ENCODE assay signal across 26 mouse cellular contexts in the genomic region with DNA sequence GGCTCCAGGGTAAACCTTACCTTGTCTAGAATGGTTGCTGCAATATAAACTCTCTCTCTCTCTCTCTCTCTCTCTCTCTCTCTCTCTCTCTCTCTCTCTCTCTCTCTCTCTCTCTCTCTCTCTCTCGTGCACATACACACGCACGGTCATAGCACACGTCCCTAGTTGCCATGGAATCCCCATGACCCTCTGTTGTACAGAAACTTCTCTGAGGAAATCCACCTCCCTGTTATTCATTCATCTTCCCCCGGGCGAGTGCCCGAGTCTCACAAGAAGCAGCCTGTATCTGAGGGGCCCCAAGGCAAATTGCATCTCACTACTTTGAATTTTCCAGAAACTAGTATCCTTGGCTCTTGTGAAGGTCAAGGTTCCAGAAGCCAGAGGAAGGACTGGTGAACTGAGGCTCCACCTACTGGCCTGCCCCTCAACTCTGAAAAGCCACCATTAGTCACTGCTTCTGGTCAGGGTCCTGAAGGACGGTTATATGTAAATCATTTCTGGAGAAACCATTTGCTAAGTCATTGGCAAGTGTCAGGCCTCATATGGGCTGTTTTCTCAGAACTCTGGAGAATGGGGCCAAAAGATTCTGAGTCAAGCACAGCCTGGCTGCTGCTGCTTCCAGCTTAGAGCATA. TPM values are rescaled to one million over a fixed set of nuclear protein-coding genes. Genes with fewer than 3 reads are reported as not detected.
DNase-seq lines count a peak whose midpoint lies in the region; ATAC-seq and TF ChIP-seq lines count a peak whose summit lies in the region.
"Had no signal": no experiment of that assay in that cellular context is flagged by ENCODE, and none has a peak within 500 bp of the region (broad histone marks: within the 10 kb centered on the region; RNA-seq: fewer than 3 reads in every experiment).

No protein-coding gene starts in this region.

- H3K27ac ChIP-seq in ES-Bruce4 (ENCODE audit: insufficient read depth, low read length) = no peak overlapping the region
- H3K27ac ChIP-seq: hindbrain, embryonic 14.5 days; kidney, postnatal 0 days; layer of hippocampus, adult 2 months; limb, embryonic 10.5 days had no signal

- H3K9ac ChIP-seq in ES-Bruce4 (ENCODE audit: low read depth, poor library complexity, severe bottlenecking) = no peak overlapping the region
- H3K9ac ChIP-seq: hindbrain, embryonic 14.5 days had no signal

- peak; percentile 6 for DNase-seq in kidney, adult 11 months
- no peak for DNase-seq in kidney, adult 18-20 months
- DNase-seq in adrenal gland, adult 8-10 months = peak; percentile 89
- no peak for DNase-seq in urinary bladder, postnatal 10 days (ENCODE audit: low spot score)
- DNase-seq in heart, adult 9 months (ENCODE audit: low spot score in 2 of 2) = no peak
- DNase-seq in cerebellum, adult 11 months = no peak
- DNase-seq: cerebellum, postnatal 10 days; gastrocnemius, postnatal 36 days; heart, postnatal 14 days; lung, adult 18-20 months; lung, postnatal 14 days; midbrain, embryonic 14.5 days; thymus, postnatal 25 days had no signal

- peak; percentile 43 for TF ChIP-seq CTCF in ES-Bruce4 (IDR thresholded peaks at IDR 0.05; ENCODE audit: low read depth, low read length)

- TF ChIP-seq POLR2A in ES-Bruce4 (IDR thresholded peaks at IDR 0.05; ENCODE audit: insufficient read depth, low read length) = no peak

- ATAC-seq in hematopoietic stem cell, adult 5-6 weeks (replicated peaks in 1 of 2; ENCODE audit: insufficient read depth in 1 of 2, low FRiP score in 2 of 2, low TSS enrichment in 1 of 2, low read depth in 1 of 2, poor library complexity in 2 of 2, severe bottlenecking in 2 of 2) = peak; percentile 14 to 29; a peak in 2 of 4 replicates
- ATAC-seq: activated CD4-positive, CD25-positive, alpha-beta regulatory T cell, adult 4 months; forebrain, embryonic 16.5 days; intestine, embryonic 16.5 days had no signal

- no peaks in the 10 kb centered on the region for H3K9me3 ChIP-seq in ES-Bruce4 (replicated peaks; ENCODE audit: control insufficient read depth, insufficient read depth, low read length, poor library complexity, severe bottlenecking)
- H3K9me3 ChIP-seq: limb, embryonic 10.5 days; megakaryocyte, embryonic 14.5 days had no signal

- H3K36me3 ChIP-seq in ES-Bruce4 (ENCODE audit: control insufficient read depth, insufficient read depth, low read length, poor library complexity, severe bottlenecking) = no peaks in the 10 kb centered on the region
- H3K36me3 ChIP-seq: limb, embryonic 10.5 days had no signal

- H3K4me3 ChIP-seq in ES-Bruce4 (ENCODE audit: low read depth, low read length) = no peak overlapping the region
- H3K4me3 ChIP-seq: layer of hippocampus, adult 2 months; limb, embryonic 10.5 days; megakaryocyte, embryonic 14.5 days; myocyte had no signal

- no peak for TF ChIP-seq EP300 in ES-Bruce4 (IDR thresholded peaks at IDR 0.05; ENCODE audit: insufficient read depth, low read depth, low read length)

- H3K4me1 ChIP-seq in ES-Bruce4 (ENCODE audit: control insufficient read depth, insufficient read depth, low read length) = peaks cover 1% of the 10 kb centered on the region
- H3K4me1 ChIP-seq: limb, embryonic 10.5 days had no signal

- H3K27me3 ChIP-seq in ES-Bruce4 (ENCODE audit: control insufficient read depth, insufficient read depth, low read length, poor library complexity, severe bottlenecking) = no peaks in the 10 kb centered on the region
- H3K27me3 ChIP-seq: megakaryocyte, embryonic 14.5 days had no signal

RNA-seq across cellular contexts. Expression of a gene that starts 8.1 kb away (rescaled TPM):
- 0.46 and 0.47 TPM in 2 replicates for polyA plus RNA-seq in ES-Bruce4 (2011; ENCODE audit: insufficient read depth, insufficient read length, low read depth, missing spikeins)
- total RNA-seq in adrenal gland, adult 8-10 months (2022) = under 1 TPM; 0.22 to 0.87 (median 0.48) TPM
- total RNA-seq in hematopoietic stem cell, adult 5-6 weeks (2017) = 0.25 TPM in 1 of 2 replicates, not detected in the other
- polyA plus RNA-seq: intestine, embryonic 16.5 days; liver, embryonic 11.5 days; neural tube, embryonic 14.5 days had no signal

Comparison
In these comparisons a context has a peak if more than half of its experiments do, and no peak if none do; other contexts are left out.
1. DNase-seq: peak in kidney, adult 11 months (single experiment) and adrenal gland, adult 8-10 months (single experiment); none in kidney, adult 18-20 months (single experiment), urinary bladder, postnatal 10 days (single experiment), heart, adult 9 months (0 of 2) and cerebellum, adult 11 months (single experiment).